Mouse (Mus musculus) G1E (cell line): Measurements from ENCODE around the gene Gpi1. TPM values are rescaled to one million over a fixed set of nuclear protein-coding genes. Genes with fewer than 3 reads are reported as not detected.

Source experiments
- ATAC-seq: 2 replicates; pipeline ENCODE4 v1.8.0; 2016; ENCODE audit warnings: mild to moderate bottlenecking; ENCODE audit not compliant: insufficient number of reproducible peaks, poor library complexity, low FRiP score, severe bottlenecking; ENCODE audit errors: extremely low read depth
- DNase-seq: peaks from one replicate; pipeline ENCODE4 v3.0.0; 2012; ENCODE audit warnings: low spot score
- H3K27me3 ChIP-seq: 2 replicates; pipeline ENCODE4 v1.6.1; 2012; ENCODE audit warnings: mild to moderate bottlenecking, low read length, inconsistent platforms; ENCODE audit not compliant: insufficient read depth
- H3K36me3 ChIP-seq: replicated peaks from 2 replicates; pipeline ENCODE3; 2012; ENCODE audit warnings: mild to moderate bottlenecking, inconsistent platforms
- H3K4me1 ChIP-seq: 2 replicates; pipeline ENCODE4 v1.6.1; 2012; ENCODE audit warnings: low read depth, low read length, inconsistent platforms, mixed read lengths; ENCODE audit not compliant: insufficient read depth
- H3K4me3 ChIP-seq: 2 replicates; pipeline ENCODE4 v1.5.1; 2012; ENCODE audit warnings: low read depth, mild to moderate bottlenecking, inconsistent platforms, low read length, moderate library complexity, mixed read lengths
- H3K9me3 ChIP-seq: replicated peaks from 2 replicates; pipeline ENCODE4 v1.6.1; 2012; ENCODE audit warnings: inconsistent platforms
- CTCF ChIP-seq: IDR thresholded peaks from 2 replicates; pipeline ENCODE4 v1.5.1; 2012; ENCODE audit warnings: low read depth, low read length, inconsistent platforms, mixed read lengths
- GATA1 ChIP-seq: IDR thresholded peaks from 2 replicates; pipeline ENCODE4 v1.6.1; 2012; ENCODE audit warnings: borderline replicate concordance, low read length, inconsistent platforms, mixed read lengths
- GATA2 ChIP-seq: IDR thresholded peaks from 2 replicates; pipeline ENCODE4 v1.6.1; 2012; ENCODE audit warnings: low read depth, low read length, inconsistent platforms, borderline replicate concordance
- POLR2AphosphoS5 ChIP-seq: IDR thresholded peaks from 2 replicates; pipeline ENCODE4 v1.6.1; 2012; ENCODE audit warnings: low read depth, low read length, inconsistent platforms; ENCODE audit not compliant: insufficient replicate concordance
- TAL1 ChIP-seq: conservative IDR thresholded peaks from 2 replicates; pipeline ENCODE4 v1.6.1; 2012; ENCODE audit warnings: low read depth, low read length, inconsistent platforms, mixed read lengths
- polyA plus RNA-seq: library from polyadenylated mRNA; stranded (reverse); fragments of >175 nt; gene quantifications from 2 replicates; pipeline ENCODE4 v1.2.3, GENCODE M21; 2012
- total RNA-seq, 2 experiments: library from RNA; stranded (forward) in 1 of 2; stranded (reverse) in 1 of 2; fragments of 200-1000 nt in 1 of 2; fragments of >200 nt in 1 of 2; fragmentation: Nextera tagmentation in 1 of 2; gene quantifications; 2 replicates each; pipeline ENCODE4 v1.2.3; 2014 to 2017

Gene Gpi1
- 522 and 617 TPM in 2 replicates for total RNA-seq (2014; fragmentation: Nextera tagmentation)
- 590 and 664 TPM in 2 replicates for total RNA-seq (2017)
- polyA plus RNA-seq, result 3,102 and 4,494 TPM in 2 replicates

DNA sequence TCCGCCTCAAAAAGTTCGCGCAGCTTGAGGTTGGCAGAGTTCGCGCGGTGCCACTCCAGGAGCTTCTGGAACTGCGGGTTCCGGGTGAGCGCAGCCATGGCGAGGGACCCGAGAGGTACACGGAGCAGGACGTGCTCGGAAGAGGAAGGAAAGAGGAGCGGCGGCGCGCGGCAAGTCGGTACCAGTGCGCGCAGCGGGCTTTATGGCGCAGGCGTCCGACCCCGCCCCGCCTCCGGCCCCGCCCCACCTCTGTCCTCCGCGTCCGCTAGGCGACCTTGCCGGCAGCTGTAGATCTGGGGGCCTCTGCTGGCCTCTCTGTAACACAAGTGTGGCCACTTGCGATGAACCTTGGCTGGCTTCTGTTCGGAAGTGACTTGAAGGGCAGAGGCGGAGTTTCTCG, at the start of gene Gpi1:
TSS of gene Gpi1 (minus strand) at position 221 of the 400 bp plus-strand sequence.
- TF ChIP-seq GATA2, result no peak
- TF ChIP-seq GATA1, result no peak
- TF ChIP-seq TAL1, result no peak
- ATAC-seq (peak; percentile 66), DNase-seq (peak; percentile 84)
- Histone ChIP-seq H3K9me3 (no peaks in the 10 kb centered on the region), H3K27me3 (no peaks in the 10 kb centered on the region), H3K36me3 (peaks cover 47% of the 10 kb centered on the region), H3K4me3 (peak within 1 kb of the TSS; percentile 88), H3K4me1 (peaks cover 84% of the 10 kb centered on the region)

DNA sequence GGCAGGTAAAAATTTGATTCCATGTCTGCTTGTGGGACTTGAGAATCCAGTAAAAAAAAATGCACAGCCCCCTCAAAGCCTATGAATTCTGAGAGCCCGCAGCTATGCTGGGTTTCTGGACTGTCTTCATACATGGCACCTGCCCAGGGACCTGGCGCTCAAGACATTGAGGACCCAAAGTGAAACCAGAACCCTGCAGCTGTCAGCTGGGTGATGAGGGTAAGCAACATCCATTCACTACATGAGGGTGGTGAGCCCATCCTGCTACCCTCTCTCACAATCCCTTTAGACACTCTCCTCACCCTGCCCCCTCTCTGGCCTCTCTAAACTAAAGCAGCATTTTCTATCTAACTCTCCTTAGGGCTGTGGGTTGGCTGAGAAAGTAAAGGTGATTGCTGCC, 47.5 kb upstream of the Gpi1 start:
- H3K4me3 ChIP-seq, result no peak overlapping the region
- TF ChIP-seq TAL1 (no peak), GATA2 (no peak), POLR2AphosphoS5 (no peak), CTCF (no peak), GATA1 (no peak)
- DNase-seq, result no peak
- H3K36me3 ChIP-seq, result peaks cover 42% of the 10 kb centered on the region
- ATAC-seq, result no peak
- H3K27me3 ChIP-seq, result no peaks in the 10 kb centered on the region
- peaks cover under 1% of the 10 kb centered on the region; the same call in 1 of the 2 replicates for H3K4me1 ChIP-seq
- H3K9me3 ChIP-seq, result no peaks in the 10 kb centered on the region

DNA sequence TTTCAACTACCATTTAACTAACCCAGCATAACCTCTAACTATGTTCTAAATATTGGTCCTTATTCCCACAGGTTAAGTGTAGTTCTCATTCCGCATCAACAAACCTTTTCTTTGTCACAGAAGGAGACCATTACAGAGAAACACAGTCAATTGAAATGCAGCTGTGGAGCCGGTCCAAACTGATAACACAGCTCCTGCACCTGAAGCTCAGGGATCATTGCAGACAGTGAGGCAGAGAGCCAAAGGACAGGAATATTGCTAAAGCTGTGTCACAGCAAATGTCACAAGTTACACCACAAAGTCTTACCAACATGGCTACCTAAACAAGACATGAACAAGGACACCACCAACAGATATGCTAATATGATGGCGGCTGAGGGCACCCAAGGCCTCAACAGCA, 45.9 kb upstream of the Gpi1 start:
- Histone ChIP-seq H3K9me3 (no peaks in the 10 kb centered on the region), H3K4me3 (no peak overlapping the region), H3K27me3 (no peaks in the 10 kb centered on the region), H3K4me1 (peaks cover 3% of the 10 kb centered on the region; the same call in 1 of the 2 replicates), H3K36me3 (peaks cover 43% of the 10 kb centered on the region)
- TF ChIP-seq GATA2, result no peak
- no peak for TF ChIP-seq GATA1
- no peak for TF ChIP-seq TAL1
- no peak for TF ChIP-seq POLR2AphosphoS5
- no peak for TF ChIP-seq CTCF
- DNase-seq (no peak), ATAC-seq (no peak)

DNA sequence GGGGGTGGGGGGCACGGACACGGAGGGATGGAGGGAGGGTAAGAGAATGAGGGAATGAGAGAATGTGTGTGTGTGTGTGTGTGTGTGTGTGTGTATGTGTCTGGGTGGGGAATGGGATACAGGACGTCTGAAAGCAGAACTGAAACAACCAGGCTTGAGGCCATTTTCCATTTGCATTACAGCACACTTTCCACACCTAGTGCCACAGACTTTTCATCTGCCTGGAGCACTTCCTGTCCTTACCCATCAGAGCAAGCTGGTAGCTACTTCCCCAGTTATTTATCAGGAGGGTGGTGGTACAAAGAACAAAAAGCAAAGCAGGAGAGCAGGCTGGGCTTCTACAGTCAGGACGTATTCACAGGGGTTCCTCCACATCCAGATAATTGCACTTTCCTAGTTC, 42.3 kb upstream of the Gpi1 start:
- TF ChIP-seq CTCF (no peak), TAL1 (no peak), GATA2 (no peak), POLR2AphosphoS5 (no peak), GATA1 (no peak)

DNA sequence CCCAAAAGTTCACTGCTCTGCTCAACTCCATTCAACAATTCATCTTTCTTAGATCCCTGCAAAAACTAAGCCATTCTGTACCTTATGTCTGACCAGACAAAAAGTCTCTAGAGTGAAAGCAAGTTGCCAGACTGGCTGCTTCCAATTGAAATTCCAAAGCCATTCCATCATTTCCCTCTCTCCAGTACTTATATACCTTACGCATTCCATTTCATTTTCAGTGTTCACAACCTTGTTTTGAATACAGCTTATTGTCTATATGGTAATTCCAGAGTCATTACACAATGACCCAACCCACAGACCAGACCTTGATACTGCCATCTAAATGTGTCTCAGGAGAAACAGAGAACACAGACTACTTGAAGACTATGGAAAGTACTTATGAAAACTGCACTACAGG, 38.3 kb upstream of the Gpi1 start:
- no peak for TF ChIP-seq GATA1
- TF ChIP-seq POLR2AphosphoS5, result no peak
- no peak for ATAC-seq
- Histone ChIP-seq H3K27me3 (no peaks in the 10 kb centered on the region), H3K9me3 (no peaks in the 10 kb centered on the region), H3K4me3 (no peak overlapping the region), H3K36me3 (peaks cover 42% of the 10 kb centered on the region), H3K4me1 (peaks cover 5% of the 10 kb centered on the region; the same call in 1 of the 2 replicates)
- DNase-seq, result no peak

More for the DNA sequence above, 42.3 kb upstream of the Gpi1 start:
- Histone ChIP-seq H3K9me3 (no peaks in the 10 kb centered on the region), H3K27me3 (no peaks in the 10 kb centered on the region), H3K4me1 (peaks cover 3% of the 10 kb centered on the region; the same call in 1 of the 2 replicates), H3K36me3 (peaks cover 25% of the 10 kb centered on the region), H3K4me3 (no peak overlapping the region)
- no peak for DNase-seq
- no peak for ATAC-seq

DNA sequence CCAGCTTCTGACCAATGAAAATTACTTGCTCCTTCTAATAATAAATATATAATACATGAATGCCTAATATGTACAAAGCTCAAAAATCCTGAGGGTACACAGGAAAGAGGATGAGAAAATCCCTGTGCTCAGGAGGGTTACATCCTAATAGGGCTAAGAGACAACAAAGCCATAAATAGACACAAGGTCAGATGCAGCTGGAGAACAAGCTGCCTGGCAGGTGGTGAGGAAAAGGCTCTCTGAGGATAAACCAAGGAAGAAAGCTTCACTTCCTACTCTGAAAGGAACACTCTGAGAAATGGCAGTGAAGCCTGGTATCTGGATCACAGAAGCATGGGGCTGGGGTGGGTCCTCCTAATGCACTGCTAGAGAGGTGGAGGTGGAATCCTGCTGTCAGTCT, 36.3 kb upstream of the Gpi1 start:
- DNase-seq (no peak), ATAC-seq (no peak)
- Histone ChIP-seq H3K4me1 (peaks cover 2% of the 10 kb centered on the region; the same call in 1 of the 2 replicates), H3K27me3 (no peaks in the 10 kb centered on the region), H3K4me3 (no peak overlapping the region), H3K36me3 (peaks cover 54% of the 10 kb centered on the region), H3K9me3 (no peaks in the 10 kb centered on the region)
- TF ChIP-seq GATA1 (no peak), GATA2 (no peak), POLR2AphosphoS5 (no peak), CTCF (no peak), TAL1 (no peak)

DNA sequence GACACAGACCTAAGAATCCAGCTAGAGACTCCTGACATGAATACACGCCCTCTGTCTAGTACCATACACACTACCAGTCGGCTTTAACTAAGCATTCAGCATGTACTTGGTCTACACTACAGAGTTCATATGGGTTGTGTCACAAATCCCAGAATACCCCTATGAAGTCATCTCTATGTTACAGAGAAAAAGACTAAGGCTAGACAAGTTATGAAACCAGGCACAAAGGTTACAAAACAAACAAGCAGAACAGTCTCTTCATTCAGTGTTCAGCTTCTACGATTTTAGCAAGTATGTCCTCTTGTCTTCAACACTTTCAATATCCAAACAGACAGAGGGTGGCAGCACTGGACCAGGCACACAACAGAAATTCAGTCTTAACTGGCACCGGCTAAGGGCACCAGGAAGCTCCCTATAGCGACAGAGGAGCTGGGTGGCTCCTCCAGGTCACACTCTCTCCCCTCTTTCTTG, 35.8 kb upstream of the Gpi1 start:
- ATAC-seq, result no peak
- H3K4me1 ChIP-seq, result peaks cover 2% of the 10 kb centered on the region; the same call in 1 of the 2 replicates

More for the DNA sequence above, 35.8 kb upstream of the Gpi1 start:
- H3K36me3 ChIP-seq, result peaks cover 58% of the 10 kb centered on the region
- H3K9me3 ChIP-seq, result no peaks in the 10 kb centered on the region
- TF ChIP-seq CTCF (no peak), TAL1 (no peak), POLR2AphosphoS5 (no peak), GATA1 (no peak), GATA2 (no peak)
- no peak overlapping the region for H3K4me3 ChIP-seq
- no peak for DNase-seq
- H3K27me3 ChIP-seq, result no peaks in the 10 kb centered on the region
